Mouse (Mus musculus) liver, adult (tissue): ENCODE data around the gene Gdf15.

Experiments used
- GATA4 ChIP-seq: IDR thresholded peaks from 2 replicates; pipeline ENCODE4 v1.6.1; 2014; ENCODE audit warnings: mild to moderate bottlenecking, low read length; ENCODE audit not compliant: insufficient replicate concordance

The Gdf15 gene

DNA sequence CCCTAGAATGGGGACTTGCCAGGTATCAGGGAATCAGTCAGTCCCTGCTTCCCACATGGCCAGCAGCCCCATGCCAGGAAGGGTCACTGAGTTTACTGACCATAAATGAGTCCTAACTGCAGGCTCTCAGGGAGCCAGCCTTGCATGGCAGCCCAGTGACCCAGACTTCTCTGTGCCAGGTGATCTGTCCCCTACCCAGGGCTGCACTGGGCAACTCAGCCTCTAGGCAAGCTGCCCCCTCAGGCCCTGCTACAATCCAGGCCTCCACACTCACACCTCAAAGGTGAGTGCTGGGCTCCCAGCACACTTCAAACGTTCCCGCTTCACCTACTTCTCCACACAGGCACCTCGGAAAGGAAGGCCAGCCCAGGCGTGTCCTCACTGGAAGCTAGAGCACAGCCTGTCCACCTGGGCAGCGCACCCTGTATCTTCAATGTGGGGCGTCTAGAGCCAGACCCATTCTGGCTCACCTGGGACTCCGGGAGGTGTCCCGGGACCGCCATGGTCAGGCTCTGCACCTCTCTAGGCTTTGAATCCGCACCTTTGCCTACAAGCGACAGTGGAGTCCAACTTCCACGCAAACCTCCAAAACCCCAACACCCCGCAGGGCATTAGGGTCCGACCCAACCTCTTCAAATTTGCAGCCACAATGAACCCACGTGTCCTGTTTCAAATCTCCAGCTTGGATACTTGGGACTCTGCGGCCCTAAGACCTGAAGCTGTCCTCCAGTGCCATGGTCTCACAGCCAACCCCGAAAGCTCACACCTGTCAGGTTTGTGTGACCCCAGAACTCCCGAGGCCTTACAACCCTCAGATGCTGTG is 25.3 kb downstream of the Gdf15 start:
- TF ChIP-seq GATA4 = no peak

DNA sequence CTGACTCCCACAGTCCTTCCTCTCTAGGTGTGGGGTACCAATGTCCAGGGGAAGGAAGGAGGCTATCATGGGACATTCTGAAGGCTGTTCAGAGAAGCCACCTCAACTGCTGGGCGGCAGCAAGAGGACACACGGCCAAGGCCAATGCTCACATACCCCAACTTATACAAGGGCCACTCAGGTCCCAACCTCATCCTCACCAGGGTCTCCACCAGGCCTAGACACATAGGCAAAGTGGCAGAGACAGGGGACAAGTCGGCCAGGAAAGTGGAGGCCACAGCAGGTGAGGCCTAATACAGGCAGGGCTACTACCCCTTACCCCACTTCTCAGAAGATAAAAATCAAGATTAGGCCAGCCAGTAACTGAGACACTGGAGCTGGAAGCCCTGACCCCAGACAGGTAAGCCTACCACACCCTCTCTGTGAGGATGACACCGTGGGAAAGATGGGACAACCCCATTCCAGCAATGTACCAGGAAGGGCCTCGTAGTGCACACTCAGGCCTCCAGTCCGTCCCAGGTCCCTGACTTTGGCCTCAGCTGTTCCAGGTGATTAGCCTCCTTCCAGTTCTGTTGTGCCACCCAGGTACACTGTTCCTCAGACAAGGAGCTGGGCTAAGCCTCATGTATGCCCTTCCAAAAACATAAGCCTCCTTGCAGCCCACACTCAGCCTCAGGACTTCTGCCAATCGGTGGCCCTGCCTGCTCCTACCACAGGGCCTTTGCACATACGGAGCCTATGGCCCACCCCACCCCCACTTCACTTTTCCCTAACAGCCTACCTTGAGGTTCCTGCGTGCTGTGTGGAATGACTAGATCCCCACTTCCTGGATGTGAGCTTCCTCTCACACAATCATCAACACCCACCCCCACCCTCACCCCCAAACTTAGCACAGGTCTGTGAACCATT is 26.1 kb downstream of the Gdf15 start:
- TF ChIP-seq GATA4 = no peak

- no peak for TF ChIP-seq GATA4
Measured at GRCm38 (mm10) chr8:70604558-70604957, 27.7 kb downstream of the Gdf15 start.

DNA sequence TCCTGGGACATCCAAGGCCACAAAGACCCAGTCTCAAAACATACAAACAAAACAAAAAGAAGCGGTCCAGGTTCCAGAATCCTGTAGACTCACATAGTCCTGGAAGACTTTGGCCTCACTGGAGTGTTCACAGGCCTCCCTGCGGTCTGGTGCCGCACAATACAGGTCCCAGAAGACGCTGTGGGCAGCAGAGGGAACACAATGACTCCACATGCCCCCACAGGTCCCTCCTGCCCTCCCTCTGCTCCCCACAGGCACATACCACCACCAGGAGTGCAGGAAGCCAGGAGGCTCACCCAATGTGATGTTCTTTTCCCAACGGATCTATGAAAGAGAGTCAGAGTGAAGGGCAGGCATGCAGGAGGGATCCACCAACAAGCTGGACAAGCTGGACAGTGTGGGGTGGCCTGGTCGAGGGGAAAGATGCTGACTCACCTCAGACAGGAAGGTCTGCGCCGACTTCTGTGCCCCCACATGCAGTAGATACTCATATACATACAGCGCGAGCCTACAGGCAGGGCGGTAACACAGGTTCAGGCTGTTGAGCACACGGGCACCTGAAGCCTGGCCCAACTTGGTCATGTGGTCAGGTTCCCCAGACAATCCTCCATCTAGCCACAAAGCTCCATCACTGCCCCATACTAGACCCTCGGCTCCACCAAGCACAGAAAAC is 30.0 kb downstream of the Gdf15 start:
- no peak for TF ChIP-seq GATA4

GRCm38 (mm10) chr8:70601271-70601649 is 31.0 kb downstream of the Gdf15 start:
- no peak for TF ChIP-seq GATA4

- no peak for TF ChIP-seq GATA4
Measured at GRCm38 (mm10) chr8:70600473-70601270, 31.6 kb downstream of the Gdf15 start.

- no peak for TF ChIP-seq GATA4
Measured at GRCm38 (mm10) chr8:70599507-70600290, 32.6 kb downstream of the Gdf15 start.

DNA sequence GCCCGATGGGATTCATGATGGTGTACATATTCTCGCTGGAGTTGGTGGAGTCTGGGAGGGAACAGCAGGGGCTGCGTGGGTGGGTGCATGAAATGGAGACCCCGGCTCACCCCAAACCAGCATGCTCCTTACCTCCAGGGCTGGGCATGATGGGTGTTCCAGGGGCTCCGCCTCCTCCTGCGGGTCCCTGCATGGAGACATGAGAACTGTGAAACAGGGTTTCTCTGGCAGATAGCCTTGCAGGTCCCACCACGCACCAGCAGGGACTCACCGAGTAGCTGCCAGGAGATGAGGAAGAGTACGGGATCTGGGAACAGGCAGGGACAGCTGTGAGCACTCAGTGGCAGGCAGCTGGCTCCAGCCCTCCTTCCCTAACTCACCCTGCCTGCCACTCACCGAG is 33.5 kb downstream of the Gdf15 start:
- TF ChIP-seq GATA4 = no peak

GRCm38 (mm10) chr8:70598283-70598682 is 34.0 kb downstream of the Gdf15 start:
- TF ChIP-seq GATA4 = no peak

DNA sequence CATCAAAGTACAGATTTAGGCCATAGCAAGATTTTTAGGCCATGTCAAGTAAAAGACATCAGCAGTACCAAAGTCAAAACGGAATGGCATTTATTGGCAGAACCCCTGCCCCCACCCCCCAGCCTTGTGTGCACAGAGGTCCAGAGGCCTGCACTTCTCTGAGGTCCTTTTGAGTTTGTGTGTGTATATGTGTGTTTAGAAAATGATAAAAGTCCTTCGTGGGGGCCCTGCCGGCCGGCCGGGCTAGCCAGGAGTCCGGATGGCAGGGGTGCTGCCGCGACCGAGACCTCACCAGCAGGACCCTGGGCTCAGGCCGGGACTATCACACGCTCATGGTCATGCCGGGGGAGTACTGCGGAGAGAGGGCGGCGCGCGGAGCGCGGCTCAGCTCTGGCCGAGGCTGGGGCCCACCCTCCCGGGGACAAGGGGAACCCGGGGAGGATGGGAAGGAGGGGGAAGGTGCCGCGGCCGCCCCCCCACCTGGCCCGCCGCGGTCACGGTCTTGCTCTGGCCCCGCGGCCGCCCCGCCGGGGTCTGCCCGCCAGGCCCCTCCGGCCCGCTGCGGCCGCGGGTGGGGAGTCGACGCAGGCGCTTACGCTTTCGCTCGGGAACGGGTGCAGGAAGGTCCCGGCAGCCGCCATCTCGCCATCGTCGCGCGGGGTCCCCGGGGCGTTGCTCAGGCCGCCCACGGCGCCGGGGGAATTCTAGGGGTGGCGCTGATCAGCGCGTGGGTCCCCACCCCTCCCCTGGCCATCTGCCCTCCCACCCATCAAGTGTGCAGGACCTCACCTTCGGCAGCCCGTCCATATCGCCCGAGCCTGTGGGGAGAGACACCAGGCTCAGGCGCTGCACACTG is 34.6 kb downstream of the Gdf15 start:
- TF ChIP-seq GATA4 = no peak

DNA sequence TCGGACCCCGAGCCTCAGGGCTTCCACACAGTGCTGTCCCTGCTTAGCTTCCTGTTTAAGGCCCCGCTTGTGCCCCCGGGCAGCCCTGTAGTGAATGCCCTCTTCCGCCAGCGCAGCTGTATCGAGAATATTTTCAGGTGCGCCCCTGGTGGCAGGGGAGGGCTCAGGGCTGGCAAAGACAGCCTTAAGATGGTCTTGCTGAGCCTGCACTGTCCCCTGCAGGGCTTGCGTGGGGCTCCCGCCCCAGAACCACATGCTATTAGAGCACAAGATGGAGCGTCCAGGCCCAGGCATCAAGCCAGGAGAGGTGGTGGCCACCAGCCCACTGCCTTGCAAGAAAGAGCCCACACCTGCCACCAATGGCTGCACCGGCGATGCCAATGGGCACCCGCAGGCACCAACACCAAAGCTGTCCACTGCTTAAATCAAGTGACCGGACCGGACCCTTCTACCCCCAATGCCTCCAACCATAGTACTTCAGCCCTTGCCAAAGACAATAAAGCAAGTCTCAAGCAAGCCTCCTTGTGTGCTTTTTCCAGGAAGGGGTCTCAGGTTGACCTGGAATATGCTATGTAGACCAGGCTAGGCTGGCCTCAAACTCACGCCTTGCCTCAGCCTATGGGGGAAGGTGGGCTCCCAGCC is 35.4 kb downstream of the Gdf15 start:
- TF ChIP-seq GATA4 = no peak

DNA sequence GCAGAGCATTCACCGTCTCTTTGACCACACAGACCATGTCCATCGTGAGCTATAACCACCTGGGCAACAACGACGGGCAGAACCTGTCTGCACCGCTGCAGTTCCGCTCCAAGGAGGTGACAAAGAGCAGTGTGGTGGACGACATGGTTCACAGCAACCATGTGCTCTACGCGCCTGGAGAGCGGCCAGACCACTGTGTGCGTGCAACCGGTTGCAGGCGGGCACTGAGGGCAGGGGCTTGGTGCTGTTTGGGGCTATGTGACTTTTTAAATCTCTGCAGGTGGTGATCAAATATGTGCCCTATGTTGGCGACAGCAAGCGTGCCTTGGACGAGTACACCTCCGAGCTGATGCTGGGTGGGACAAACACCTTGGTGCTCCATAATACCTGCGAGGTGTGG is 36.0 kb downstream of the Gdf15 start:
- TF ChIP-seq GATA4 = no peak

- no peak for TF ChIP-seq GATA4
Measured at GRCm38 (mm10) chr8:70595811-70596210, 36.4 kb downstream of the Gdf15 start.
